7 mouse cellular contexts compared by ENCODE assay signal in genomic region chr5:35582445-35583220, GRCm38 (mm10). TPM values are rescaled to one million over a fixed set of nuclear protein-coding genes. Genes with fewer than 3 reads are reported as not detected.
DNase-seq lines count a peak whose midpoint lies in the region; ATAC-seq lines count a peak whose summit lies in the region.

Acox3 (plus strand) TSS chr5:35583040.

- H3K4me1 ChIP-seq in intestine, embryonic 15.5 days (replicated peaks): peaks cover 4% of the 10 kb centered on the region
- peaks cover 14% of the 10 kb centered on the region for H3K4me1 ChIP-seq in midbrain, embryonic 10.5 days

- H3K4me2 ChIP-seq in intestine, embryonic 15.5 days (replicated peaks): peak within 1 kb of the TSS; percentile 67

- peak; percentile 94 to 95 for DNase-seq in adrenal gland, adult 18-20 months (ENCODE audit: low spot score in 2 of 2)
- peak; percentile 96 for DNase-seq in embryo, embryonic 11 days
- DNase-seq in gastrocnemius, postnatal 36 days: peak; percentile 94 to 96
- peak; percentile 97 to 99 for DNase-seq in left cerebral cortex, postnatal 25 days (ENCODE audit: low spot score in 2 of 2)
- DNase-seq in midbrain, embryonic 10.5 days (ENCODE audit: low spot score): peak; percentile 93
- DNase-seq in right cerebral cortex, postnatal 4 days: peak; percentile 92

- H3K27me3 ChIP-seq in intestine, embryonic 15.5 days (replicated peaks): no peaks in the 10 kb centered on the region
- H3K27me3 ChIP-seq in midbrain, embryonic 10.5 days (ENCODE audit: low read depth, poor library complexity, severe bottlenecking): no peaks in the 10 kb centered on the region

- no peaks in the 10 kb centered on the region for H3K36me3 ChIP-seq in intestine, embryonic 15.5 days
- H3K36me3 ChIP-seq in midbrain, embryonic 10.5 days: no peaks in the 10 kb centered on the region

- ATAC-seq in intestine, embryonic 15.5 days: peak; percentile 94

- H3K27ac ChIP-seq in intestine, embryonic 15.5 days: peak within 1 kb of the TSS; percentile 59
- peak within 1 kb of the TSS; percentile 69 for H3K27ac ChIP-seq in midbrain, embryonic 10.5 days (replicated peaks)

- peak within 1 kb of the TSS; percentile 59 for H3K9ac ChIP-seq in intestine, embryonic 15.5 days

- intact Hi-C loops in gastrocnemius, postnatal 36 days (cut with DNase I): no loop called here
- intact Hi-C loops in left cerebral cortex, postnatal 25 days (cut with DNase I): loop anchor here (1.0 to 10.0 kb wide), 2 partner anchors 7 to 272 kb away; partner anchors contain the start of gene Trmt44

- H3K4me3 ChIP-seq in intestine, embryonic 15.5 days (replicated peaks): peak within 1 kb of the TSS; percentile 60
- H3K4me3 ChIP-seq in midbrain, embryonic 10.5 days: peak within 1 kb of the TSS; percentile 66

- WGBS in intestine, embryonic 15.5 days: under 1% methylated on average over 35 of the region's 35 CpGs
- WGBS in midbrain, embryonic 10.5 days: 1% methylated on average over 35 of the region's 35 CpGs

- no peaks in the 10 kb centered on the region for H3K9me3 ChIP-seq in intestine, embryonic 15.5 days
- H3K9me3 ChIP-seq in midbrain, embryonic 10.5 days (replicated peaks): no peaks in the 10 kb centered on the region

RNA-seq across cellular contexts. Expression of gene Acox3, which starts in this region (rescaled TPM):
- total RNA-seq in adrenal gland, adult 18-20 months (2021): 10 to 100 TPM; 51.0 to 53.6 TPM
- 10 to 100 TPM; 16.5 to 17.8 TPM for total RNA-seq in gastrocnemius, postnatal 36 days (2021)
- 13.2 and 13.8 TPM in 2 replicates for polyA plus RNA-seq in intestine, embryonic 15.5 days (2015; fragmentation: Nextera tagmentation; extraction: Ambion mirVana)
- total RNA-seq in left cerebral cortex, postnatal 25 days (2021): 10 to 100 TPM; 26.6 to 29.5 TPM
- polyA plus RNA-seq in midbrain, embryonic 10.5 days (2016; fragmentation: Nextera tagmentation; extraction: Ambion mirVana): 10.2 and 16.1 TPM in 2 replicates

Comparison
In these comparisons a context has a peak if more than half of its experiments do, and no peak if none do; other contexts are left out.
1. Peak in every context shown above with its lines: DNase-seq, ATAC-seq, H3K4me3 ChIP-seq and H3K27ac ChIP-seq.